Mouse (Mus musculus): ENCODE measurements at regions not wholly inside any gene's neighbourhood (a gene's known extent, or its start where the extent isn't known, plus 50 kb on each side); places are given as distances from the start of the nearest gene placed in this dataset.

DNA sequence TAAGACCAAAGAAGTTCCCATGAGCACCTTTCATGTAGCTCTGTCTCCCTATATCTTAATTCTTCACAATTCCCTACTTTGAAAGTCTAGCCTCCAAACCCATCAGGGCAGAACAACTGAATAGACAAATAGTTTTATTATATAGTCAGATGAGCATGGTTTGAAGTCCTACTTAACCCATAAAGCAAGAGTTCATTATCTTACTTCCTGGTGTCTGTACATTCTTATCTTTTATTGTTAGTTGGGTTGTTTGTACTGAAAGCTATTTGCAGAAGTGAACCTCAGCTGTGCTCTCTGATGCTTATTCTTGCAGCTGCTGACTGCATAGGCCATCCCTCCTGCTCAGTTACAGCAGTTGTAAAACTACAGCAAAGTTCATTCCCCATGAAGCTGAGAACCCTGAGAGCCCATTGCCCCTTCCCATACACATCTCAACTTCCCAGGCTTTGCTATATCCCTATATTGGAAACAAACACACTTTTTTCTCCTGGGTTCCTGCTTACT, 276.7 kb upstream of the Clnk start:
- H3K4me3 ChIP-seq (ENCODE audit: insufficient read depth, low read depth, low read length): no peak overlapping the region
- DNase-seq: no peak
- H3K27ac ChIP-seq (ENCODE audit: insufficient read depth, low read depth, low read length): no peak overlapping the region
- H3K27me3 ChIP-seq (replicated peaks; ENCODE audit: control insufficient read depth, insufficient read depth, low read length): no peaks in the 10 kb centered on the region; the same call in 1 of the 2 replicates
- TF ChIP-seq POLR2A (IDR thresholded peaks at IDR 0.05; ENCODE audit: low read depth, low read length): no peak
- no peak for TF ChIP-seq CTCF (conservative IDR thresholded peaks at IDR 0.05; ENCODE audit: insufficient read depth, insufficient read length, low read depth, low read length)
- no peaks in the 10 kb centered on the region for H3K36me3 ChIP-seq (ENCODE audit: control insufficient read depth, insufficient read depth, low read length)
- H3K4me1 ChIP-seq (ENCODE audit: control insufficient read depth, insufficient read depth, low read length): no peaks in the 10 kb centered on the region

- Histone ChIP-seq H3K27me3 (replicated peaks; ENCODE audit: control insufficient read depth, insufficient read depth, low read length) (no peaks in the 10 kb centered on the region; the same call in 1 of the 2 replicates), H3K27ac (ENCODE audit: insufficient read depth, low read depth, low read length) (no peak overlapping the region), H3K4me1 (ENCODE audit: control insufficient read depth, insufficient read depth, low read length) (no peaks in the 10 kb centered on the region), H3K36me3 (ENCODE audit: control insufficient read depth, insufficient read depth, low read length) (no peaks in the 10 kb centered on the region), H3K4me3 (ENCODE audit: insufficient read depth, low read depth, low read length) (no peak overlapping the region)
- 84% methylated on average over 3 of the region's 4 CpGs for WGBS
- DNase-seq: no peak
- no peak for TF ChIP-seq CTCF (conservative IDR thresholded peaks at IDR 0.05; ENCODE audit: insufficient read depth, insufficient read length, low read depth, low read length)
- no peak for TF ChIP-seq POLR2A (IDR thresholded peaks at IDR 0.05; ENCODE audit: low read depth, low read length)
These were observed 275.3 kb upstream of the Clnk start for GRCm38 (mm10) chr5:39151917-39152316.

GRCm38 (mm10) chr5:39150891-39151290, 274.3 kb upstream of the Clnk start:
- H3K36me3 ChIP-seq (ENCODE audit: control insufficient read depth, insufficient read depth, low read length): no peaks in the 10 kb centered on the region
- DNase-seq: no peak
- 83% methylated on average over 4 of the region's 4 CpGs for WGBS
- no peak overlapping the region for H3K4me3 ChIP-seq (ENCODE audit: insufficient read depth, low read depth, low read length)
- no peak overlapping the region for H3K27ac ChIP-seq (ENCODE audit: insufficient read depth, low read depth, low read length)
- TF ChIP-seq POLR2A (IDR thresholded peaks at IDR 0.05; ENCODE audit: low read depth, low read length): no peak
- TF ChIP-seq CTCF (conservative IDR thresholded peaks at IDR 0.05; ENCODE audit: insufficient read depth, insufficient read length, low read depth, low read length): no peak
- no peaks in the 10 kb centered on the region; the same call in 1 of the 2 replicates for H3K27me3 ChIP-seq (replicated peaks; ENCODE audit: control insufficient read depth, insufficient read depth, low read length)
- H3K4me1 ChIP-seq (ENCODE audit: control insufficient read depth, insufficient read depth, low read length): no peaks in the 10 kb centered on the region

DNA sequence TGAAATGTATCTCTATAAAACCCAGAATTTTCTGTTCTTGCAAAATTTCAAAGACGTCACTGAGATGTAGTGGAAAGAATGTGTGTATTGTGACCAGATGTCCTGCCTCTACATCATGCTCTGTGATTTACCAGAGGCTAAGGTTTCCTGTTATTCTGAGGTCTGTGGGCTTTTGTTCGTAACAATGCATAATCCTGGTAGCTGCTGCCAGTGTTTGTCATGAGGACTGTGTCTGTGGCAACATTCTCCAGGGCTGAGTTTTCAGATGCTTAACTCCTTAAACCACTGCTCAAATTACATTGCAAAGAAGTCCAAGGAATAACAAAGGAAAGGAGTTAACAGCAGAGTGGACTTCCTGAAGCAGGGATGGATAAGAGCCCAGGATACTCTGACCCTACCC, 269.0 kb upstream of the Clnk start:
- no peak overlapping the region for H3K4me3 ChIP-seq (ENCODE audit: insufficient read depth, low read depth, low read length)
- H3K27me3 ChIP-seq (replicated peaks; ENCODE audit: control insufficient read depth, insufficient read depth, low read length): no peaks in the 10 kb centered on the region

GRCm38 (mm10) chr5:39144225-39144624, 267.6 kb upstream of the Clnk start:
- H3K27me3 ChIP-seq (replicated peaks; ENCODE audit: control insufficient read depth, insufficient read depth, low read length): no peaks in the 10 kb centered on the region
- TF ChIP-seq POLR2A (IDR thresholded peaks at IDR 0.05; ENCODE audit: low read depth, low read length) (no peak), CTCF (conservative IDR thresholded peaks at IDR 0.05; ENCODE audit: insufficient read depth, insufficient read length, low read depth, low read length) (no peak)
- H3K36me3 ChIP-seq (ENCODE audit: control insufficient read depth, insufficient read depth, low read length): no peaks in the 10 kb centered on the region
- no peak for DNase-seq
- WGBS: 76% methylated on average over 10 of the region's 10 CpGs
- H3K4me3 ChIP-seq (ENCODE audit: insufficient read depth, low read depth, low read length): no peak overlapping the region
- no peaks in the 10 kb centered on the region for H3K4me1 ChIP-seq (ENCODE audit: control insufficient read depth, insufficient read depth, low read length)
- H3K27ac ChIP-seq (ENCODE audit: insufficient read depth, low read depth, low read length): no peak overlapping the region

More for the DNA sequence above, 269.0 kb upstream of the Clnk start:
- TF ChIP-seq CTCF (conservative IDR thresholded peaks at IDR 0.05; ENCODE audit: insufficient read depth, insufficient read length, low read depth, low read length) (no peak), POLR2A (IDR thresholded peaks at IDR 0.05; ENCODE audit: low read depth, low read length) (no peak)
- DNase-seq: no peak
- Histone ChIP-seq H3K27ac (ENCODE audit: insufficient read depth, low read depth, low read length) (no peak overlapping the region), H3K4me1 (ENCODE audit: control insufficient read depth, insufficient read depth, low read length) (no peaks in the 10 kb centered on the region), H3K36me3 (ENCODE audit: control insufficient read depth, insufficient read depth, low read length) (no peaks in the 10 kb centered on the region)
- WGBS: 35% methylated on average over 2 of the region's 2 CpGs

GRCm38 (mm10) chr5:39143648-39144047, 267.0 kb upstream of the Clnk start:
- DNase-seq: peak; percentile 4
- no peaks in the 10 kb centered on the region for H3K4me1 ChIP-seq (ENCODE audit: control insufficient read depth, insufficient read depth, low read length)
- H3K27ac ChIP-seq (ENCODE audit: insufficient read depth, low read depth, low read length): no peak overlapping the region
- H3K36me3 ChIP-seq (ENCODE audit: control insufficient read depth, insufficient read depth, low read length): no peaks in the 10 kb centered on the region
- no peak overlapping the region for H3K4me3 ChIP-seq (ENCODE audit: insufficient read depth, low read depth, low read length)
- no peaks in the 10 kb centered on the region for H3K27me3 ChIP-seq (replicated peaks; ENCODE audit: control insufficient read depth, insufficient read depth, low read length)
- 46% methylated on average over 4 of the region's 4 CpGs for WGBS
- TF ChIP-seq CTCF (conservative IDR thresholded peaks at IDR 0.05; ENCODE audit: insufficient read depth, insufficient read length, low read depth, low read length) (no peak), POLR2A (IDR thresholded peaks at IDR 0.05; ENCODE audit: low read depth, low read length) (no peak)

DNA sequence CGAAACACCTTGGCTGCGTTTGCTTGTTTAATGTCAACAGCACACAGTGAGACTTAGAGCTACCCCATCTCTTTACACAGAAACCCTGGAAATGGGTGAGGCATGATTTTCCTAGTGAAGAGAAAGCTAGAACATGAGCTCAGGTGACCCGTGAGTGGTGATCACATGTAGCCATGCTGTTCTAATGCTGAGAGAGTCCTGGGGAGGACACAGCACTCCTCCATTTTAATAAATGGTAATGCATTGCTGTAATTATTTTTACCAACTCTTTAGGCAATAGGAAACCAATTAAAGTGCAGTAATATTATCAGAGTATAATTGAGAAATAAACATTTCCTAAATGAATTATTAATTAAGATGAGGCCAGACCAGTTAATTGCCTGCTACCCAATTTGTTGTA, 261.8 kb upstream of the Clnk start:
- TF ChIP-seq POLR2A (IDR thresholded peaks at IDR 0.05; ENCODE audit: low read depth, low read length) (no peak), CTCF (conservative IDR thresholded peaks at IDR 0.05; ENCODE audit: insufficient read depth, insufficient read length, low read depth, low read length) (no peak)
- H3K4me1 ChIP-seq (ENCODE audit: control insufficient read depth, insufficient read depth, low read length): no peaks in the 10 kb centered on the region
- no peak overlapping the region for H3K27ac ChIP-seq (ENCODE audit: insufficient read depth, low read depth, low read length)
- H3K36me3 ChIP-seq (ENCODE audit: control insufficient read depth, insufficient read depth, low read length): no peaks in the 10 kb centered on the region
- no peak overlapping the region for H3K4me3 ChIP-seq (ENCODE audit: insufficient read depth, low read depth, low read length)
- DNase-seq: no peak
- WGBS: 90% methylated on average over 3 of the region's 3 CpGs
- no peaks in the 10 kb centered on the region for H3K27me3 ChIP-seq (replicated peaks; ENCODE audit: control insufficient read depth, insufficient read depth, low read length)

All from kidney, adult 2 months (tissue).